Mouse (Mus musculus) lung, postnatal 25 days (tissue): ENCODE measurements around the gene Ykt6.
"Not testable (repeated sequence)": the region's sequence is repeated elsewhere in the genome, so short reads cannot be mapped to it uniquely, and the experiment has no call there.

ENCODE experiments used
- DNase-seq: peaks from one replicate; pipeline ENCODE4 v3.0.0; 2022; ENCODE audit warnings: low spot score

The Ykt6 gene

DNA sequence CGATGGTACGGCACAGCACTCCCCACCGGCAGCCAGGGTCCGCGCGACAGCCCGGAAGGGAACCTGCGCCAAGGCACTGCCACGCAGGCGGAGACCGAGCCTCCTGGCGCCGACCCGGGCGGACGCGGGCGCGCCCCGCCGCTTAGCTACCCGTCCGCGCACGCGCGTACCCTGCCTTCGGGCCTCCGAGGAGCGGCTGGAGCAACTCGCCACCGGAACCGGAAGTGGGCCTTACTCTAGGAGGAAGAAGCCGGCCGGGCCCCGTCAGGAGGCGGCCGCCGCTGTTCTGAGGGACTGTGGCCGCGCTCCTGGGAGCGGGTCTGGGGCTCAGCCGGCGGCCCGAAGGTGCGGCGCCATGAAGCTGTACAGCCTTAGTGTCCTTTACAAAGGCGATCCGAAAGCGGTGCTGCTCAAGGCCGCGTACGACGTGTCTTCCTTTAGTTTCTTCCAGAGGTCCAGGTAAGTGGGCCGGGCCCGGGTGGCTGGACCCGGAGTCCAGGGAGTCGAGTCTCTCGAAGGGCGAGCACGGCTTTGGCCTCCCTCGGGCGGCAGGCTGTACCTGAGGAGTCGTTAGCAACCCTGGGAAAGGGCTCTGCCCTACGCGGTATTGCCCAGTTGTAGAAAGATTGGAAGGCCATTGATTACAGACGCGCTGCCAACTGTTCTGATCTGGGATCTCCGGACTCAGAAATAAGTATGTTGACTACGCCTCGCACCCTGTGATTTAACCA is at the start of gene Ykt6:
TSS of gene Ykt6 (plus strand) at position 148 of the 731 bp plus-strand sequence.
- DNase-seq = peak; percentile 97

DNA sequence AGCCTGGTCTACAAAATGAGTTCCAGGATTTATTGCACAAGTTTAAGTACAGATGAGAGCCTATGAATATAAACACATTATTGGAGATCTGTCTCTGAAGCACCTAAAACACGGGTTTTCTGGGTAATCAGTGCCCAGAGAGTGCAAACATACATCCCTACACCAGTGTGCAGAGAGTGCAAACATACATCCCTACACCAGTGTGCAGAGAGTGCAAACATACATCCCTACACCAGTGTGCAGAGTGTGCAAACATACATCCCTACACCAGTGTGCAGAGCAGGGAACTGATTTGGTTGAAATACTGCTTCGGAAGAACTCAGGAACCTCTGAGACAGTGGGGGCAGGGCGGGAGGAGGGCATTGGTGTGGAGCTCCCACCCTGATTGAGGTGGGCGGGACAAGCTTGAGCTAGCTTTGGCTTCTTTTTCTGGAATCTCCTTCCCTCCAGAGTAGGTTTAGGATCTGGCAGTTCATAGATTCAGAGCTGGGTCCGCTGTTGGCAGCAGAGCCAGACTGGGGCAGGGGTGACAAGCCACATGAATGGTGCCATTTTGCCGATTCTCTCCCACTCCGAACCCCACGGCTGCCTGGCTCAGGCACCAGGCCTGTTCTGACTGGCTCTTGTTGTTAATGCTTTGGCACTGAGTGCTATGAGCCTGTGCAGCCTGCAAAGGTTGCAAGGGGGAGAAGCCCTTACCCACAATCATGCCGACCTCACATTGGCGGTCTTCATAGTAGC is 49.5 kb upstream of the Ykt6 start:
- DNase-seq = no peak

DNA sequence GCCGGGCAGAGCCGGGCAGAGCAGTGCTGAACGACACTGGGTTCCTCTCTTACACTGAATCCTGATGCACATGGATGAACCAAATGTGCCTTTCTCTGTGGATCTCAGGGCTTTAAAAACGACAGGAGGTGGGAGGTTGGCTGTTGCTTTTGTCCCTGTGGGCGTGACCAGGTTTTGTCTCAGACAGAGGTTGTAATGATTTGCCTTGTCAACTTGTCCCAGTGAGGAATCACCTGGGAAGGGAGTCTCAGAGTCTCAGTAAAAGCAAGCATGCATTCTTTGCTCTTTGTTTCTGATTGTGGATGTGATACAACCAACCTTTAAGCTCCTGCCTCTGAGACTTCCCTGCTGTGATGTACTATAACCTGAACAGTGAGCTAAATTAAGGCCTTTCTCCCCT is 48.4 kb upstream of the Ykt6 start:
- DNase-seq = no peak

DNA sequence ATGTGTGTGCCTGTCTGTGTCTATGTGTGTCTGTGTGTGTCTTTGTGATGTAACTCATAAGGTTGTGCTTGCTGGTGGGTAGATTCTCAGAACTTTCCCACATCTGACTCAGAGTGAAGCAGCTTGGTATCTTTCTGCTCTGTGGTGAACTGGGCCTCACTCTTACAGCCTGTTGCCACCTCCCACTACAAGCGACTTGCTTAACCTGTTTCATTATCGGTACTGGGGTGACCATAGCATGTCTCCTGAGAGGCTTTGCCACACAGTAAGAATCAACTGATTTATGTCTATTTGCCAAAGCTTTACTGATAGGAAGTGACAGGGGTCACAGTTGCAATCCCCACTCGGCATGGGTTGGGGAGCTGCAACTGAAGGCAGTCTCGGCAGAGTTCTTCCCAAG is 46.9 kb upstream of the Ykt6 start:
- DNase-seq = no peak

GRCm38 (mm10) chr11:5912635-5913034 is 42.9 kb upstream of the Ykt6 start:
- peak; percentile 51 for DNase-seq

- no peak for DNase-seq
Observed at GRCm38 (mm10) chr11:5913256-5913655, 42.2 kb upstream of the Ykt6 start.

- DNase-seq = no peak
Observed at GRCm38 (mm10) chr11:5913936-5914335, 41.6 kb upstream of the Ykt6 start.

DNA sequence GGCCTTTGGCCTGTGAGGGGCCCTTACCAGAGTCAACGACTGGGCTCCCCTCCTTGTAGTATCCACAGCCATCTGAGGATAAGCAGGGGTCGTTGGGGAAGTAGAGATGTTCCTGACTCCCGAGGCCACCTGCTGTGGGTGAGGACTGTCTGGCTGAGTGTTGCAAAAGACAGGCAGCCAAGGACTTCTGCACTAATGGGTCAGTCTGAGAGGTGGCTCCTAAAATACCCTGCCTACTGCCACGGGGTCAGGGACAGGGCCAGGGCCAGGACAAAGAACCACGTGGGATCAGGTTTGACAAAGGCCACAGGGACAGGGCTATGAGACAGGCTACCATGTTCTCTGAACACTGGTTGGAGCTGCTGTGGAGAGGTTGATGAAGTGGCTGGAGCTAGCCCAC is 40.6 kb upstream of the Ykt6 start:
- DNase-seq = no peak

DNA sequence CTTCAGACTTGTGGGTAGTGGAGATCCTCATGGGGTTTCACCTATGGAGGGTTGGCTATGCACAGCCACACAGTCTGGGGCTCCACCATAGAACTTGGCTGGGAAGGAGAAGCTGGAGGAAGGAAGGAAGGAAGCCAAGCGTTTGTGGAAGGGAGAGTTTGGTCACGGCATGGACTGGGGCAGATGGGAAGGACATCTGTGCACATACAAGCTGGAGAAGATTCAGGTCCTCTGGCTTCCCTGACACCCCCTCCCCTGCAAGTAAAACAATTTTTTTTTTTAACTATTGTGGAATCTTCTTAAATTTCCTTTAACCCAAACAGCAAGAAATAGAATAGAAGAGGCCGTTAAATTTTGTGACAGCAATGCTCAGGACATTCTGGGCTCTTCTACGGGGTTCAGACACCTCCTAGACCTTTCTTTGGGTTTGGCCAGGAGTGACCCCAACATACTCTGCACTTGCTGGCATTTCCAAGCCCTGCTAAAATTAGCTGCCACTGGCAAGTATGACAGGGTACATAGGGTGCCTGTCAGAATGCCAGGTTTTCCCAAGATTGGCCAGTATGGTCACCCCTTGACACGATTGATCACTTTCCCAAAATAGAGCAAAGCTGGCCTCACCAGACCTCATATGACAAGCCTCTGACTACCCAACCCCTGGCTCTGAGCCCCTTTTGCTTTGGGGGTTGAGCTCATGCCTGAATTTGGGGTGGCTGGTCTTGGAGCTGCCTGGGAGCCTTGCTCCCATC is 39.9 kb upstream of the Ykt6 start:
- DNase-seq = no peak

DNA sequence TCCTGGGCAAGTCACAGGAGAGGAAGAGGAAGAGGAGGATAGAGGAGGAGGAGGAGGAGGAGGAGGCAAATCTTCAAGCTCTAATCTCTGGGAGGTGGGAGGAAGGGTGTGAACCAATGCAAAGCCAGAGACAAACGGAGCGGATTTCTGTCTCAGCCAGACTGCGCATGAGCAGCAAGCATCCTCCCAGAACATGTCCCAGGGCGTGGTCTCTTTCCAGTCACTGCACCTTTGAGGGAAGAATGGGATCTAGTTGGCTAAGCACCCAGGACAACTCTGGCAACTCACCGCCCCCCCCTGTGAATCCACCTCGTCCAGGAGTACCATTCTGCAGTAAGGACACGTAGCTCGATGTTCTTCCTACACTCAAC is 39.3 kb upstream of the Ykt6 start:
- no peak for DNase-seq

- DNase-seq = no peak
Observed at GRCm38 (mm10) chr11:5918111-5918510, 37.4 kb upstream of the Ykt6 start.

DNA sequence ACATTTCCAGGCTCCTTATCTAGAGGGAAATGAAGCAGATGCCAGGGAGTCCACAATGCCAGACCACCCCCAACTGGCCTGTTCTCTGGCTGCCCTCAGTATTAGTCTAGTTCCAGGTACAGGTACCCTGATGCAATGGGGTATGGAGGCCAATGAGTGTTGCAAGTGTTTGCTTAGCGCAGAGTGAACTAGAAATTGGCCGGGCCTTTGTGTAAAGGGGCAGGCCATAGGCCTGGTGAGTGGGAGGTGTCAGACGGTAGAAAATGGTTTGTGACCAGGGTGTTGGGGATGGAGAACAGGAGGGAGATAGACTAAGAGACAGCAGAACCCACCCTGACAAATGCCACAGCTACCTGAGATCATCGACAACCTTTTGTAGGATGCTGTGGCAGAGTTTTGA is 35.9 kb upstream of the Ykt6 start:
- peak; percentile 47 for DNase-seq

DNA sequence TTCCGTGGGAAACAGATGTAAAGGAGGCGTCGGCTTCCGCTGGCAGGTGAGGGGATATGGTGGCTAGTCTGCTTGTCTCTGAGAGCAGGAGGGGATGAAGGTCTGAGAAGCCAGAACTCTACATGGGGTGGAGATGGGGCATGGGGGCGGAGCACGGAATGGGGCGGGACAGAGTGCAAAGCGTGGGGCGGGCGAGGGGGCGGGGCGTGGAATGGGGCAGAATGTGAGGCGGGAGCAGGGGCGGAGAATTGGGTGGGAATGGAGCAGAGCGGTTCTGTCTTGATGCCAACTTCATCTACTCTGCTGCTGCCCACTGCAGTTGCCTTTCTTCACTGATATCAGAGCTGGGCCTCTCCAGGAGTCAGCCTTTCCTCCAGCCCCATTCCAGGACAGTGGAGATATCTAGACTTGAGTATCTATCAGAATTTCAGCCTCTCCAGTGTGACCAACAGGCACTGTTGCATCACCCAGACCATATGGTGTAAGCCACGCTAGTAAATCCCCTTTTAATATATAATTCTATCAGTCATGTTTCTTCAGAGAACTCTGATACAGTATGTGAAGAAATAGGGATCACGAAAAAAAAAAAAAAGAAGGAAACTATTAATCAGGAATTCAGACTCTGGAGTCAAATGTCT is 35.1 kb upstream of the Ykt6 start:
- no peak for DNase-seq

DNA sequence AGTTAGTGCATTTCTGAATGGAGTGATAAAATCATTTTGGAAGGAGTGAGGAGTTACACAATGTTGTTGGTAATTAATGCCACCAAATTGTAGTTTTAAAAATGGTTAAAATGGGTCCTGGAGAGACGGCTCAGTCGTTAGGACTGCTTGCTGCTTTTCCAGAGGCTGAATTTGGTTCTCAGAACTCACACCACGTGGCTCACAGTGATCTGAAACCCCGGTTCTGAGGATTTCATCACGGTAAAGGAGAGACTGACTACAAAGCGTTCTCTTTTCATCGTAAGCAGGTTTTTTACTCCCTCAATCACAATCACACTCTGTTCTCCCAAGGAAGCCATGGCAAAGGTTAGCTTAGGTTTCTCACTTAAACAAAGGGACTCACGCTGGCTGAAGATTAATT is 30.8 kb upstream of the Ykt6 start:
- no peak for DNase-seq

DNA sequence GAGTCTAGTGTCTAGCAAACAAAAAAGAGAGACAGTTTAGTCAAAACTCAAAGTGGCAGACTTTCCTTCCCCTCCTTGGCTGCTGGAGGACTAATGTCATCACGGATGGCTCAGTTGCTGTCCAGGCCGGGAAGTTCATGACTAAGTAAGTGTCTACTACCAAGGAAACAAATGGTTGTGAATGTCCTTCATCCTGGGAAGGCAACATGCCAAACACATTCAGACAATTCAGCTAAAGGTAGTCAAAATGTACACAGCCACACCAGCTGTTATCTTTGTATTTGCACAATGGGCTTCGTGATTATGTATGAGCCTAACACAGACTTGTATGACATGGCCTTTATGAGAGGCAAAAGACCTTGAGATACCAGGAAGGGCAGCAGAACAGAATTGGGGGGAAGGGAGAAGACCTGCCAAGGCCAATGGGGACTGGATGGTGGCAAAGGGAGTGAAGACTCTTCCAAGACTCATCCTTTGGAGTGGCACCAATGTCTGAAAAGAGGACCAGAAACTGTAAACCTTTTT is 28.7 kb upstream of the Ykt6 start:
- no peak for DNase-seq

GRCm38 (mm10) chr11:5930578-5930977 is 24.9 kb upstream of the Ykt6 start:
- DNase-seq = no peak

DNA sequence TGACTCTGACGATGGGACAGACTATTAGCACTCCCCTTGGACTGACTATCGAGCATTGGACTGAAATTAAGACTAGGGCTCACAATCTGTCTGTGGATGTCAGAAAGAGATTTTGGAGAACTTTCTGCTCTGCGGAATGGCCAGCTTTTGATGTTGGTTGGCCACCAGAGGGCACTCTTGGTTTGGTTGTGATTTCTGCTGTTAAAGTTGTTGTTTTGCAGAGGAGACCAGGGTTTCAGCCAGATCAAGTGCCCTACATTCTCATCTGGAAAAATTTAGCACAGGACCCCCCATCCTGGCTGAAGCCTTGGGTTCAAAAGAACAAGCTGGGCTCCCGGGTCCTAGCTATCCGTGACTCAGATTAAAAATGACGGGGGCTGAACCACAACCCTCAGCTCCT is 23.5 kb upstream of the Ykt6 start:
- DNase-seq = not testable (repeated sequence)

- DNase-seq = not testable (repeated sequence)
Observed at GRCm38 (mm10) chr11:5934531-5934930, 21.0 kb upstream of the Ykt6 start.

DNA sequence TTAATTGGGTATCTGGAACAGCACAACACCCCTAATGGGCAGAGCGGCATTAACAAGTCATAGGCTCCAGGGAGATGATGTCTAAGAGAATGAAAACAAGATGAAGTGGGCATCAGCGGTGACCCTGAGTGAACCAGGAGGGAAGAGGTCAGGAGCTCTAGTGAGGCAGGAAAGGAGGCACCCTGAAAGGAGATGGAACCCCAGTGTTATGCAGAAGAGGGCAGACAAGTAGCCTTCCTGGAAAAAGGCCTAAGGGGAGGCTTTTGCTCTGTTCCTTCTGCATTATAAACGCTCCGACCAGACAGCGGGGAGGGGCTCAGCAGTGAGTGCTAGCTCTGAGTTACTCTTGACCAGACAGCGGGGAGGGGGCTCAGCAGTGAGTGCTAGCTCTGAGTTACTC is 12.5 kb upstream of the Ykt6 start:
- DNase-seq = no peak

- DNase-seq = no peak
Observed at GRCm38 (mm10) chr11:5945096-5945495, 10.4 kb upstream of the Ykt6 start.

GRCm38 (mm10) chr11:5947796-5948195 is 7.7 kb upstream of the Ykt6 start:
- no peak for DNase-seq

DNA sequence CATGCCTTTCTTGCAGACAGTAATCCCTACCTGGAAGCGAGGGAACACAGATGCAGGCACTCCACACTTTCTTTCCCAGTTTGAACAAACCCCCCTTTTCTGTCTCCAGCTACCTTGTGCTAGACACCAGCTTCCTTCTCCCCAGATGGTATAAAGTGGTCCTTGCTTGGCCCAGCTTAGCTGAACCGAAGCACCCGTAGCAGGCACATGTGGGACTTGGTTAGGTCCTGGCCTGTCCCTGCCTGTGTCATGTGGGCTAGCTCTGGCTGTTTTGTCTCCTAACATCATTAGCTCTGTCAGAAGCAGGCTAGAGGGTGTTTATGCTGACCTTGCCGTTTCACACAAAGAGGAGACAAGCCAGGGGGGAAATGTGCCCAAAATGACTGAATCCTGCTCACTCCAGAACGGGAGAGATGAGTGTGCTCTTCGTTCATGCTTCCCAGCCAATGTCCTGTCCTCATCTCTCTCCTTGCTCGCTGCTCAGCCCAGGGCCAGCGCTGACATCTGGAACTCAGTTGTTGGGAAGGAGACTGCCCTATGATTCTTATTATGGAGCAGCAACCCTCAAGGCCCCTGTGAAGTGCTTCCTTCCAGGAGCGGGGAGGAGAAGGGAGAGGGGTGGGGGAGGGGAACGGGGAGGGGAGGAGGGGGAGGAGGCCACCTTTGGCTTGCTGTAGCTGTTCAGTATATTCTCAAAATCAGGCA is 6.8 kb upstream of the Ykt6 start:
- DNase-seq = no peak
